Mouse (Mus musculus): ENCODE measurements around the gene Hspa5. TPM values are rescaled to one million over a fixed set of nuclear protein-coding genes. Genes with fewer than 3 reads are reported as not detected.

Gene Hspa5
- polyA plus RNA-seq (2015; fragmentation: Nextera tagmentation; extraction: Ambion mirVana), result 505 and 686 TPM in 2 replicates

GRCm38 (mm10) chr2:34771368-34772226 is at the start of gene Hspa5:
Gene Hspa5, plus strand, starts transcription at chr2:34771970.
- under 1% methylated on average over 60 of the region's 60 CpGs for WGBS
- peaks cover 35% of the 10 kb centered on the region for H3K36me3 ChIP-seq
- H3K4me2 ChIP-seq, result peak within 1 kb of the TSS; percentile 83
- no peaks in the 10 kb centered on the region for H3K27me3 ChIP-seq
- ATAC-seq (ENCODE audit: low read depth), result peak; percentile 99
- peaks cover 47% of the 10 kb centered on the region for H3K4me1 ChIP-seq (replicated peaks)
- peak within 1 kb of the TSS; percentile 95 for H3K27ac ChIP-seq (replicated peaks)
- peak within 1 kb of the TSS; percentile 97 for H3K9ac ChIP-seq
- H3K4me3 ChIP-seq, result peak within 1 kb of the TSS; percentile 79
- no peaks in the 10 kb centered on the region; the same call in 1 of the 2 replicates for H3K9me3 ChIP-seq

- peaks cover 71% of the 10 kb centered on the region for H3K36me3 ChIP-seq
- WGBS, result 93% methylated on average over 5 of the region's 5 CpGs
Observed at GRCm38 (mm10) chr2:34725269-34725668, 46.5 kb upstream of the Hspa5 start.

GRCm38 (mm10) chr2:34727045-34727728 is 44.6 kb upstream of the Hspa5 start:
- ATAC-seq (ENCODE audit: low read depth), result no peak
- Histone ChIP-seq H3K4me2 (no peak overlapping the region), H3K9me3 (no peaks in the 10 kb centered on the region), H3K27me3 (no peaks in the 10 kb centered on the region), H3K4me3 (no peak overlapping the region), H3K4me1 (replicated peaks) (no peaks in the 10 kb centered on the region), H3K27ac (replicated peaks) (no peak overlapping the region), H3K36me3 (peaks cover 54% of the 10 kb centered on the region), H3K9ac (no peak overlapping the region)
- 95% methylated on average over 8 of the region's 8 CpGs for WGBS

More at GRCm38 (mm10) chr2:34725269-34725668, 46.5 kb upstream of the Hspa5 start:
- H3K4me1 ChIP-seq (replicated peaks), result no peaks in the 10 kb centered on the region
- no peak overlapping the region for H3K9ac ChIP-seq
- no peaks in the 10 kb centered on the region for H3K27me3 ChIP-seq
- H3K4me2 ChIP-seq, result no peak overlapping the region
- H3K4me3 ChIP-seq, result no peak overlapping the region
- ATAC-seq (ENCODE audit: low read depth), result no peak
- no peak overlapping the region for H3K27ac ChIP-seq (replicated peaks)
- H3K9me3 ChIP-seq, result no peaks in the 10 kb centered on the region

- Histone ChIP-seq H3K4me2 (no peak overlapping the region), H3K9ac (no peak overlapping the region), H3K4me3 (no peak overlapping the region), H3K27ac (replicated peaks) (no peak overlapping the region), H3K27me3 (no peaks in the 10 kb centered on the region), H3K36me3 (no peaks in the 10 kb centered on the region), H3K4me1 (replicated peaks) (no peaks in the 10 kb centered on the region), H3K9me3 (no peaks in the 10 kb centered on the region)
- no peak for ATAC-seq (ENCODE audit: low read depth)
- 97% methylated on average over 1 of the region's 1 CpGs for WGBS
Observed at GRCm38 (mm10) chr2:34736626-34737025, 35.1 kb upstream of the Hspa5 start.

GRCm38 (mm10) chr2:34737911-34738310 is 33.9 kb upstream of the Hspa5 start:
- no peak overlapping the region for H3K4me2 ChIP-seq
- no peaks in the 10 kb centered on the region for H3K27me3 ChIP-seq
- H3K4me3 ChIP-seq, result no peak overlapping the region
- no peaks in the 10 kb centered on the region for H3K9me3 ChIP-seq
- WGBS, result 70% methylated on average over 1 of the region's 1 CpGs
- H3K4me1 ChIP-seq (replicated peaks), result no peaks in the 10 kb centered on the region
- H3K9ac ChIP-seq, result no peak overlapping the region
- no peaks in the 10 kb centered on the region for H3K36me3 ChIP-seq
- ATAC-seq (ENCODE audit: low read depth), result no peak
- H3K27ac ChIP-seq (replicated peaks), result no peak overlapping the region

GRCm38 (mm10) chr2:34739684-34740391 is 31.9 kb upstream of the Hspa5 start:
- Histone ChIP-seq H3K4me2 (no peak overlapping the region), H3K9ac (no peak overlapping the region), H3K4me3 (no peak overlapping the region), H3K4me1 (replicated peaks) (no peaks in the 10 kb centered on the region), H3K27me3 (no peaks in the 10 kb centered on the region), H3K27ac (replicated peaks) (no peak overlapping the region), H3K9me3 (no peaks in the 10 kb centered on the region), H3K36me3 (0 out of 2 replicates have a peak, but pooled peaks cover 5% of the 10 kb centered on the region)
- WGBS, result 75% methylated on average over 1 of the region's 1 CpGs
- ATAC-seq (ENCODE audit: low read depth), result no peak

- WGBS, result 93% methylated on average over 12 of the region's 12 CpGs
- Histone ChIP-seq H3K27me3 (no peaks in the 10 kb centered on the region), H3K4me1 (replicated peaks) (no peaks in the 10 kb centered on the region), H3K9ac (no peak overlapping the region), H3K36me3 (0 out of 2 replicates have a peak, but pooled peaks cover 10% of the 10 kb centered on the region), H3K4me3 (no peak overlapping the region), H3K4me2 (no peak overlapping the region), H3K9me3 (no peaks in the 10 kb centered on the region), H3K27ac (replicated peaks) (no peak overlapping the region)
- no peak for ATAC-seq (ENCODE audit: low read depth)
Observed at GRCm38 (mm10) chr2:34741390-34742159, 30.2 kb upstream of the Hspa5 start.

- Histone ChIP-seq H3K27ac (replicated peaks) (no peak overlapping the region), H3K4me3 (no peak overlapping the region), H3K9me3 (no peaks in the 10 kb centered on the region), H3K27me3 (no peaks in the 10 kb centered on the region), H3K9ac (no peak overlapping the region), H3K4me2 (no peak overlapping the region), H3K36me3 (0 out of 2 replicates have a peak, but pooled peaks cover 10% of the 10 kb centered on the region), H3K4me1 (replicated peaks) (no peaks in the 10 kb centered on the region)
- 96% methylated on average over 8 of the region's 8 CpGs for WGBS
- no peak for ATAC-seq (ENCODE audit: low read depth)
Observed at GRCm38 (mm10) chr2:34742675-34743074, 29.1 kb upstream of the Hspa5 start.

- Histone ChIP-seq H3K4me1 (replicated peaks) (no peaks in the 10 kb centered on the region), H3K9me3 (no peaks in the 10 kb centered on the region), H3K4me3 (no peak overlapping the region), H3K36me3 (0 out of 2 replicates have a peak, but pooled peaks cover 10% of the 10 kb centered on the region), H3K27ac (replicated peaks) (no peak overlapping the region), H3K9ac (no peak overlapping the region), H3K4me2 (no peak overlapping the region), H3K27me3 (no peaks in the 10 kb centered on the region)
- ATAC-seq (ENCODE audit: low read depth), result no peak
- 95% methylated on average over 8 of the region's 8 CpGs for whole genome bisulfite sequencing
Observed at GRCm38 (mm10) chr2:34744476-34744875, 27.3 kb upstream of the Hspa5 start.

- no peak for ATAC-seq (ENCODE audit: low read depth)
- 0 out of 2 replicates have a peak, but pooled peaks cover 10% of the 10 kb centered on the region for H3K36me3 ChIP-seq
- H3K4me3 ChIP-seq, result no peak overlapping the region
- H3K4me1 ChIP-seq (replicated peaks), result peaks cover 3% of the 10 kb centered on the region; the same call in 1 of the 2 replicates
- H3K27me3 ChIP-seq, result no peaks in the 10 kb centered on the region
- 95% methylated on average over 2 of the region's 2 CpGs for WGBS
- H3K27ac ChIP-seq (replicated peaks), result no peak overlapping the region
- no peaks in the 10 kb centered on the region for H3K9me3 ChIP-seq
- H3K4me2 ChIP-seq, result no peak overlapping the region
- H3K9ac ChIP-seq, result no peak overlapping the region
Observed at GRCm38 (mm10) chr2:34745673-34746072, 26.1 kb upstream of the Hspa5 start.

GRCm38 (mm10) chr2:34748479-34748878 is 23.3 kb upstream of the Hspa5 start:
- Histone ChIP-seq H3K27ac (replicated peaks) (no peak overlapping the region), H3K9ac (no peak overlapping the region), H3K4me2 (no peak overlapping the region), H3K9me3 (no peaks in the 10 kb centered on the region), H3K4me1 (replicated peaks) (peaks cover 29% of the 10 kb centered on the region), H3K36me3 (0 out of 2 replicates have a peak, but pooled peaks cover 10% of the 10 kb centered on the region), H3K4me3 (no peak overlapping the region), H3K27me3 (no peaks in the 10 kb centered on the region)
- 97% methylated on average over 4 of the region's 4 CpGs for WGBS
- ATAC-seq (ENCODE audit: low read depth), result no peak

Data from neural tube, embryonic 13.5 days (tissue).